Mouse (Mus musculus) liver, adult 2 months (tissue): Measurements from ENCODE around the gene Med27. TPM values are rescaled to one million over a fixed set of nuclear protein-coding genes. Genes with fewer than 3 reads are reported as not detected.

ENCODE experiments used
- DNase-seq: peaks from one replicate; pipeline ENCODE4 v3.0.0-alpha.2; 2011; ENCODE audit warnings: low read depth, low spot score; ENCODE audit errors: extremely low read depth
- H3K27ac ChIP-seq: fragments of 200-500 bp; replicated peaks from 2 replicates; pipeline ENCODE4 v1.5.1; 2012; ENCODE audit warnings: low read depth, mild to moderate bottlenecking, control low read depth, inconsistent platforms, low read length; ENCODE audit not compliant: insufficient read depth
- H3K27me3 ChIP-seq: fragments of 200-500 bp; 2 replicates; pipeline ENCODE4 v1.6.1; 2012; ENCODE audit warnings: mild to moderate bottlenecking, moderate library complexity, low read length, inconsistent platforms; ENCODE audit not compliant: control insufficient read depth, insufficient read depth
- H3K36me3 ChIP-seq: fragments of 200-500 bp; 2 replicates; pipeline ENCODE4 v1.6.1; 2012; ENCODE audit warnings: low read length, inconsistent platforms; ENCODE audit not compliant: control insufficient read depth, insufficient read depth
- H3K4me1 ChIP-seq: fragments of 200-500 bp; 2 replicates; pipeline ENCODE4 v1.6.1; 2011; ENCODE audit warnings: low read length; ENCODE audit not compliant: control insufficient read depth, insufficient read depth
- H3K4me3 ChIP-seq: fragments of 200-500 bp; 2 replicates; pipeline ENCODE4 v1.5.1; 2011; ENCODE audit warnings: low read depth, mild to moderate bottlenecking, control low read depth, low read length, moderate library complexity; ENCODE audit not compliant: insufficient read depth
- H3K79me2 ChIP-seq: fragments of 200-500 bp; 2 replicates; pipeline ENCODE4 v1.6.1; 2012; ENCODE audit warnings: inconsistent platforms, mild to moderate bottlenecking, low read length, moderate library complexity; ENCODE audit not compliant: control insufficient read depth, insufficient read depth
- H3K9ac ChIP-seq: fragments of 200-500 bp; 2 replicates; pipeline ENCODE4 v1.6.1; 2012; ENCODE audit warnings: low read depth, mild to moderate bottlenecking, control low read depth, inconsistent platforms, low read length
- CTCF ChIP-seq: fragments of 200-500 bp; IDR thresholded peaks from 2 replicates; pipeline ENCODE4 v1.5.1; 2011; ENCODE audit warnings: low read depth, low read length, control low read depth
- POLR2A ChIP-seq: fragments of 200-500 bp; IDR thresholded peaks from 2 replicates; pipeline ENCODE4 v1.6.1; 2011; ENCODE audit warnings: low read length, control low read depth; ENCODE audit not compliant: insufficient read depth; ENCODE audit errors: extremely low read depth
- WGBS: fragments of 180-500 bp; shearing (Covaris S2); methylation state at CpG from one replicate; pipeline ENCODE4 v1.1.7; 2018; 5-methylcytosine and 5-hydroxymethylcytosine counted together
- polyA plus RNA-seq: library from polyadenylated mRNA; depleted of rRNA; stranded (reverse); fragments of >200 nt; gene quantifications from 2 replicates; pipeline ENCODE4 v1.2.3, GENCODE M21; 2012
- total RNA-seq: library from RNA; depleted of rRNA; stranded (reverse); fragments of >200 nt; gene quantifications from 2 replicates; pipeline ENCODE4 v1.2.3, GENCODE M21; 2014

Gene Med27
- total and polyA plus RNA-seq, 2 experiments, result 5.7 to 13.2 TPM

DNA sequence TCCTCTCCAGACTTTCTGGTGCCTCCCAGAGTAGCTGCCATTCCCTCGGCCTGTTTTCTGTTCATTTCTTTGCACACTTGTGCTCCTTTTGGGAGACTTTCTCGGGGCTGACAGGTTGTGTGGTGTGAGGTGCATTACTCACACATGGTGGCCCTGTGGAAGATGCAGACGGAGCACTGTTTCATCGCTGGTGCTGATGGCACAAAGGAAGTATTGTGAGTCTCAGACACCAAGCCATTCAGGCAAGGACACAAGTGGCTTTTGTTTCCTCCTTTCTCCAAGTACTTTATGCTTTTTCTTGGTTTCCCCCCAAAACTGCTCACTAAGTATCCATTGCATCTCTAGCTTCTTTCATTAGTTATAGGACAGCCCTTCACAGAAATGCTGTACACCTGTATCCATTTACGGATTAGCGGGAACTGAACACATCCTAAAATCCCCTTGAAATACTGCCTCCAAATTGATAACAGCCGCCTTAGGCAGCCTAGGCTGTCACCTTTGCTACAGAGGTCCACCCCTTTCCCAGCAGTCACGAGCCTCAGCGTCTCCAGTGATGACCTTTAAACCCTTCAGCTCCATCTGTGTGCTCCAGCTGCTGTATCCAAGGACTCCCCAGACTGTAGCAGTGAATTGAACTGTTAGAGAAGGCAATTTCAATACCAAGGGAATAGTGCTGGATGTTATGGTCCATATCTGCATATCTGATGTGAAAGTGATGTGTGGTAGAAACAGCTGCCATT, 136.5 kb downstream of the Med27 start:
- Histone ChIP-seq H3K9ac (no peak overlapping the region), H3K79me2 (no peaks in the 10 kb centered on the region), H3K36me3 (no peaks in the 10 kb centered on the region), H3K27ac (no peak overlapping the region), H3K4me3 (no peak overlapping the region), H3K4me1 (peaks cover 8% of the 10 kb centered on the region; the same call in 1 of the 2 replicates), H3K27me3 (no peaks in the 10 kb centered on the region)
- TF ChIP-seq POLR2A, result no peak
- TF ChIP-seq CTCF, result no peak
- WGBS, result 67% methylated on average over 9 of the region's 9 CpGs
- DNase-seq, result peak; percentile 51

DNA sequence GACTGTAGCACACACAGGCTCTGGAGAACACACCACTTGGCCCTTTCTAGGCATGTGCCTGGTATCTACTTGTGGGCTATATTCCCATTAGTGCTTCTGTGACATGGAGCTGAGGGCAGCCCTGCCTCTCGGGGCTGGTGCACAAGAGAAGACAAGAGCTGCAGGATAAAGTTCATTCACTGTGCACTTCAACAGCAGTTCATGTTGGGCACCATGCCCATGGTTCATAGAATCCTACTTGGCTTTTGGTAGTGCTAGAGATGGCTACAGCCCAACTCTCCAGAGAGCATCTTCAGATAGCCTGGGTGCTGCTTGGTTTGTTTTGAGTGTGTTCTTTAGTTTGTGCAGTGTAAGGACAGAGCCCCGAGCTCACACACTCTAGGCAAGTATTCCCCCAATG, 138.9 kb downstream of the Med27 start:
- DNase-seq, result peak; percentile 38
- Histone ChIP-seq H3K27ac (no peak overlapping the region), H3K79me2 (no peaks in the 10 kb centered on the region), H3K4me3 (no peak overlapping the region), H3K4me1 (peaks cover 8% of the 10 kb centered on the region; the same call in 1 of the 2 replicates), H3K9ac (no peak overlapping the region), H3K27me3 (no peaks in the 10 kb centered on the region), H3K36me3 (no peaks in the 10 kb centered on the region)
- no peak for TF ChIP-seq POLR2A
- TF ChIP-seq CTCF, result no peak
- 56% methylated on average over 2 of the region's 2 CpGs for WGBS

DNA sequence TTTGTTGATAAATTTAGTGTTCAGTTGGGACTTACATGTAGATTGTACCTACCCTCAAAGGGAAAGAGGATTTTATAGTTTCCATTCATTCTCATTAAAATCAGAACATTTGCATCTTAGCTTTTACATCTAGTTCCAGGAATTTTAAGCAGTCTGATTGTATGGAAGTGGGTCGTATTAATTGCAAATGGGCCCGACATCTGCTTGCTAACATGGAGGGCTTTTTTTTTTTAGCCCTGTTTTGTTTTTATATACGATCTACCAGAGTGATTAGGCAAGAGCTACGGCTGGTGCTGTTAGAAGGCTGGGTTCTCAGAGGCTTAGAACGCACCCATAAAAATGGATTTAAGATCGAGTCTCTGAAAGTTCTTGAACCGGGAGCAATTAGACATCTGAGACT, 139.9 kb downstream of the Med27 start:
- Histone ChIP-seq H3K9ac (no peak overlapping the region), H3K27me3 (no peaks in the 10 kb centered on the region), H3K4me3 (no peak overlapping the region), H3K79me2 (no peaks in the 10 kb centered on the region), H3K4me1 (peaks cover 8% of the 10 kb centered on the region; the same call in 1 of the 2 replicates), H3K36me3 (no peaks in the 10 kb centered on the region), H3K27ac (no peak overlapping the region)
- no peak for DNase-seq
- 96% methylated on average over 7 of the region's 7 CpGs for WGBS
- no peak for TF ChIP-seq POLR2A
- TF ChIP-seq CTCF, result no peak

DNA sequence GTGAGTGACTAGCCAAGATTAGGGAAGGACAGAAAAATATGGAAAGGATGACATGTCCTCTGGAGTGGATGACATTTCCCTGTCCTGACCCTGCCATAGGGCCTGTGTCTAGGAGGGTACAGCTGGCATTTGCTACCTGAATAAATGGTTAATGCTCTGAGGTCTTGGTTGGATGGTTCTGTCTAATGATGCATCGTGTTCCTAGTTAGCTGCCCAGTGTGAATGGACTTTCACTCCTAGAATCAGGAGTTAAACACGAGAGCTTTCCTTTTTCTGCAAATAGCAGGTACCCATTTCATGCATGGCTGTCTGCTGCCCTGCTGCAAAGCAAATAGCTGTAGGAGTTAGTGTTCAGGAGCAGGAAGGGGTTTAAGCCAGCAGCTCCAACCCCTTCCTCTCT, 141.0 kb downstream of the Med27 start:
- no peak for TF ChIP-seq CTCF
- no peak for TF ChIP-seq POLR2A
- 90% methylated on average over 2 of the region's 2 CpGs for WGBS
- Histone ChIP-seq H3K9ac (no peak overlapping the region), H3K27me3 (no peaks in the 10 kb centered on the region), H3K36me3 (no peaks in the 10 kb centered on the region), H3K4me1 (peaks cover 8% of the 10 kb centered on the region; the same call in 1 of the 2 replicates), H3K27ac (no peak overlapping the region), H3K4me3 (no peak overlapping the region), H3K79me2 (no peaks in the 10 kb centered on the region)
- DNase-seq, result no peak

DNA sequence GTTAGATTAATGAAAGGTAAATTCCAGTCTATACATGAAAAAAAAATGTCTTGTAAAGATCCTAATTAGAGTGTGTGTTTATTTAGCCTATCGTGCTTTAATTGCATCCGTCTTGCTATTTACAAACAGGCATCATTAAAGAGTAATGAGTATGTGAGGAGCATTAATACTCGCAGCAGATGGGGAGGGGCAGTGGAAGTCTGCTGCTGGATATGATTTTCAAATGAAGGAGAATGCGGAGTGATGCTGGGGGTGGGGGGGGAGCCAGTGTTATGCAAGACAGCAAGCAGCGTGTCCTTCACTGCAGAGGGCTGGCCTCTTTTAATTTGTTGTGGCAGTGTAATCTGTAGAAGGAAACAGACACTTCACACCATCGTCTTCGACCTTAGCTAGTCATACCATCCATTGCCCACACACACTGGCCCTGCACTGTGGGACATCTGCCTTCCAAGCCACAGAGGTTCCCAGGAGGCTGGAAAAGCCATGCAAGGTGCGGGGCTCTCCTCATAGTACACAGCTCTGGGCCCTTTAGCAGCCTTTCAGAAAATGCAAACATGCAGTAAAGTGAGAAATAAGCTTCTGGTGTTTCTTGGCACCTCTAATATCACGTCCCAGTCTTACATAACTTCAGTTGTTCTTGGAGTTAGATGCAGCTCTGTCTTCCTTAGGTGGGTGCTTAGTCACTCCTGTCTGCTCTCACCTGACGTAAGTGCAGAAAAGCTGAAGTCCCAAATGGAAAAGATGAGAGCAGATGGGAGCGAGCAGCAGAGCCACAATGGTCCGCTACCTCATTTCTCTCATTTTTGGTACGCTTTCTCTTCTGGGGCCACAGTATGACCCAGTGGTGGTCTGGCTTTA, 142.0 kb downstream of the Med27 start:
- 0 out of 2 replicates have a peak, but pooled peaks cover 4% of the 10 kb centered on the region for H3K4me1 ChIP-seq
- H3K4me3 ChIP-seq, result no peak overlapping the region
- 92% methylated on average over 13 of the region's 13 CpGs for WGBS
- H3K27ac ChIP-seq, result no peak overlapping the region
- no peaks in the 10 kb centered on the region for H3K27me3 ChIP-seq
- no peak for DNase-seq
- no peak overlapping the region for H3K9ac ChIP-seq
- H3K79me2 ChIP-seq, result no peaks in the 10 kb centered on the region
- H3K36me3 ChIP-seq, result no peaks in the 10 kb centered on the region
- TF ChIP-seq POLR2A (no peak), CTCF (no peak)

DNA sequence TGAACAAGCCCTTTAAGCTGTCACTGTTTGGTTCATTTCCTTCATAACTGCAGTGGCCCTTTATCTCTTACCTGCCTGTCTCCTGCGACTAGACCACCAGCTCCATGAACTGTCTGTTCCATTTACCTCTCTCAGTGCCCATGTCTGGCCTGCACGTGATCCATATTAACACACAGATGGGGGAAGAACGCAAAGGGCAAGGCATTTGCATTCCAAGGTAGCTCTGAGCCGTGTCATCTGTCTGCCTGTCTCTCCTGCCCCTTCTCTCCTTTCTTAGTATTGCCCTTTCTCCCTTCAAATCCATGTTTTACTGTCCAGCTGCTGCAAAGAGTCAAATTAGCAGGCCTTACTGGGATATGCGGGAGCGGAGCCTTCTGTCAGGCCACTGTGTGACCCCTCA, 145.0 kb downstream of the Med27 start:
- Histone ChIP-seq H3K9ac (no peak overlapping the region), H3K36me3 (no peaks in the 10 kb centered on the region), H3K4me1 (no peaks in the 10 kb centered on the region), H3K27me3 (no peaks in the 10 kb centered on the region), H3K27ac (no peak overlapping the region), H3K79me2 (no peaks in the 10 kb centered on the region), H3K4me3 (no peak overlapping the region)
- no peak for TF ChIP-seq POLR2A
- no peak for TF ChIP-seq CTCF
- 93% methylated on average over 6 of the region's 6 CpGs for WGBS
- no peak for DNase-seq
